ENCODE assay signal across 32 mouse cellular contexts in the genomic region with DNA sequence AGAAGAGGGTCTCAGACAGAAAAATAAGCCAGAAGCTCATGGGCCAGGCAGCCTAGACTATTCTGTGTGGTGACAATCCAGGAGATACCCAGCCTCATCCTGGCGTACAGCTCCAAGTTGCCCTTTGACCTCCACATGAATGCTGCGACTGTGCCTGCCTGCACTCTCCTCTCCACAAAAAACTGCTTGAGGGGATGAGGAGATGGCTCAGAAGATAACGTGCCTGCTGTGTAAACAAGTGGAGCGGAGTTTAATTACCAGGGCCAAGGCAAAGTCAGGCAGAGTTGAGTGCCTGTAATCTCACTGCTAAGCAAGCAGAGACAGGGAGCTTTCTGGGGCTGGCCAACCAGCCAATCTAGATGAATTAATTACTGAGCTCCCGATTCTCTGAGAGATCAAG. TPM values are rescaled to one million over a fixed set of nuclear protein-coding genes. Genes with fewer than 3 reads are reported as not detected.
"Had no signal": no experiment of that assay in that cellular context is flagged by ENCODE, and none has a peak within 500 bp of the region (broad histone marks: within the 10 kb centered on the region; RNA-seq: fewer than 3 reads in every experiment).

No protein-coding gene starts in this region.

- H3K9me3 ChIP-seq: liver, embryonic 13.5 days; midbrain, embryonic 15.5 days; neural tube, embryonic 13.5 days had no signal

- H3K27me3 ChIP-seq: midbrain, embryonic 12.5 days; midbrain, embryonic 15.5 days; neural tube, embryonic 13.5 days had no signal

- H3K4me3 ChIP-seq: layer of hippocampus, adult 2 months; left cerebral cortex, adult 2 months; liver, embryonic 13.5 days; midbrain, embryonic 12.5 days; midbrain, embryonic 15.5 days; myocyte; neural tube, embryonic 13.5 days had no signal

- H3K36me3 ChIP-seq: liver, embryonic 13.5 days; midbrain, embryonic 12.5 days; midbrain, embryonic 15.5 days; neural tube, embryonic 13.5 days had no signal

- H3K27ac ChIP-seq: kidney, postnatal 0 days; layer of hippocampus, adult 2 months; left cerebral cortex, adult 2 months; liver, embryonic 13.5 days; midbrain, embryonic 12.5 days; midbrain, embryonic 15.5 days; neural tube, embryonic 13.5 days had no signal

- H3K4me1 ChIP-seq: liver, embryonic 13.5 days; midbrain, embryonic 12.5 days; midbrain, embryonic 15.5 days; neural tube, embryonic 13.5 days had no signal

- H3K4me2 ChIP-seq: liver, embryonic 13.5 days; midbrain, embryonic 12.5 days; midbrain, embryonic 15.5 days; neural tube, embryonic 13.5 days had no signal

- DNase-seq: kidney, adult 2 months; kidney, postnatal 25 days; layer of hippocampus, postnatal 36 days; liver, embryonic 13.5 days; lung, adult 2 months; lung, postnatal 14 days; lung, postnatal 4 days; retina, postnatal 1 day; thymus, postnatal 25 days had no signal

- ATAC-seq: midbrain, embryonic 15.5 days had no signal

- H3K9ac ChIP-seq: liver, embryonic 13.5 days; midbrain, embryonic 12.5 days; midbrain, embryonic 15.5 days; neural tube, embryonic 13.5 days had no signal

RNA-seq across cellular contexts. Expression of a gene that starts 33.6 kb away (rescaled TPM):
- total RNA-seq: layer of hippocampus, adult 2 months; layer of hippocampus, postnatal 10 days; layer of hippocampus, postnatal 36 days; left cerebral cortex, adult 2 months; left cerebral cortex, postnatal 10 days; left cerebral cortex, postnatal 36 days; liver, adult 2 months; megakaryocyte progenitor cell, adult 5-6 weeks; megakaryocyte-erythroid progenitor cell, adult 5-6 weeks; monocyte, adult 5-6 weeks; neutrophil, adult 5-6 weeks had no signal
- polyA plus RNA-seq: kidney, adult 2 months; kidney, embryonic 14.5 days; kidney, postnatal 0 days; large intestine, adult 2 months; liver, adult 2 months; liver, embryonic 13.5 days; liver, embryonic 16.5 days; lung, adult 2 months; lung, embryonic 16.5 days; midbrain, embryonic 12.5 days; midbrain, embryonic 15.5 days; small intestine, adult 2 months; spleen, adult 2 months; stomach, embryonic 16.5 days; thymus, postnatal 0 days had no signal
